Mouse (Mus musculus) hindbrain, postnatal 0 days (tissue): Measurements from ENCODE around the gene Rinl. TPM values are rescaled to one million over a fixed set of nuclear protein-coding genes. Genes with fewer than 3 reads are reported as not detected.

Experiments
- ATAC-seq: fragments of 200-750 bp; cut with Nextera tagmentation; 2 replicates; pipeline ENCODE4 v1.8.0; 2017; ENCODE audit warnings: mild to moderate bottlenecking, moderate TSS enrichment, moderate library complexity
- DNase-seq: peaks from one replicate; pipeline ENCODE4 v3.0.0-alpha.2; 2015; ENCODE audit warnings: low spot score
- H3K27ac ChIP-seq: fragments of 300-500 bp; sonication (generic); 2 replicates; pipeline ENCODE4 v1.5.1; 2014; ENCODE audit warnings: mild to moderate bottlenecking
- H3K27me3 ChIP-seq: fragments of 300-500 bp; sonication (generic); 2 replicates; pipeline ENCODE4 v1.6.1; 2014; ENCODE audit warnings: low read length, mixed read lengths; ENCODE audit not compliant: insufficient read depth
- H3K36me3 ChIP-seq: fragments of 300-500 bp; sonication (generic); 2 replicates; pipeline ENCODE4 v1.6.1; 2014; ENCODE audit warnings: low read length, mixed read lengths; ENCODE audit not compliant: insufficient read depth
- H3K4me1 ChIP-seq: fragments of 300-500 bp; sonication (generic); 2 replicates; pipeline ENCODE4 v1.6.1; 2014; ENCODE audit warnings: antibody characterized with exemption, low read length, mixed read lengths; ENCODE audit not compliant: insufficient read depth
- H3K4me2 ChIP-seq: fragments of 300-500 bp; sonication (generic); 2 replicates; pipeline ENCODE4 v1.6.1; 2014; ENCODE audit warnings: low read depth, mild to moderate bottlenecking, low read length, moderate library complexity, mixed read lengths
- H3K4me3 ChIP-seq: fragments of 300-500 bp; sonication (generic); 2 replicates; pipeline ENCODE4 v1.5.1; 2014; ENCODE audit warnings: low read length
- H3K9ac ChIP-seq: fragments of 300-500 bp; sonication (generic); replicated peaks from 2 replicates; pipeline ENCODE4 v1.6.1; 2014; ENCODE audit warnings: mild to moderate bottlenecking, low read length, moderate library complexity, mixed read lengths
- H3K9me3 ChIP-seq: fragments of 300-500 bp; sonication (generic); 2 replicates; pipeline ENCODE4 v1.6.1; 2016; ENCODE audit warnings: low read length, mixed read lengths
- CTCF ChIP-seq: IDR thresholded peaks from 2 replicates; pipeline ENCODE4 v1.5.1; 2016; ENCODE audit warnings: antibody characterized with exemption, control low read depth, low read depth
- WGBS: fragments of 180-500 bp; shearing (Covaris S2); extraction: QIAGEN DNeasy Blood & Tissue Kit; methylation state at CpG from one replicate; pipeline ENCODE4 v1.1.7; 2014; 5-methylcytosine and 5-hydroxymethylcytosine counted together
- polyA plus RNA-seq: library from polyadenylated mRNA; unstranded; fragments of >200 nt; fragmentation: Nextera tagmentation; extraction: Ambion mirVana; gene quantifications from 2 replicates; pipeline ENCODE4 v1.2.1, GENCODE M21; 2015
- total RNA-seq: library from RNA; depleted of rRNA; stranded (reverse); fragments of >200 nt; gene quantifications from 2 replicates; pipeline ENCODE4 v1.2.3, GENCODE M21; 2014

Rinl gene
- total and polyA plus RNA-seq, 2 experiments from 2014 or later = 1.2 to 1.4 TPM

GRCm38 (mm10) chr7:28790066-28790806 is 1.5 kb downstream of the Rinl start:
- H3K27me3 ChIP-seq = no peaks in the 10 kb centered on the region
- H3K27ac ChIP-seq = no peak overlapping the region
- TF ChIP-seq CTCF = peak; percentile 52
- no peak overlapping the region for H3K4me3 ChIP-seq
- no peaks in the 10 kb centered on the region for H3K4me1 ChIP-seq
- peak; percentile 25; the same call in 1 of the 2 replicates for ATAC-seq
- H3K9me3 ChIP-seq = no peaks in the 10 kb centered on the region
- 49% methylated on average over 8 of the region's 8 CpGs for WGBS
- no peak overlapping the region for H3K9ac ChIP-seq
- DNase-seq = no peak
- H3K36me3 ChIP-seq = no peaks in the 10 kb centered on the region; the same call in 1 of the 2 replicates
- H3K4me2 ChIP-seq = no peak overlapping the region

GRCm38 (mm10) chr7:28791706-28792105 is 2.9 kb downstream of the Rinl start:
- Histone ChIP-seq H3K27me3 (no peaks in the 10 kb centered on the region), H3K27ac (no peak overlapping the region), H3K9me3 (no peaks in the 10 kb centered on the region), H3K9ac (no peak overlapping the region), H3K4me1 (no peaks in the 10 kb centered on the region), H3K4me3 (no peak overlapping the region), H3K4me2 (no peak overlapping the region), H3K36me3 (no peaks in the 10 kb centered on the region; the same call in 1 of the 2 replicates)
- no peak for DNase-seq
- TF ChIP-seq CTCF = no peak
- no peak for ATAC-seq

GRCm38 (mm10) chr7:28792391-28793185 is 3.8 kb downstream of the Rinl start:
- H3K27ac ChIP-seq = no peak overlapping the region
- no peak overlapping the region for H3K4me2 ChIP-seq
- H3K27me3 ChIP-seq = no peaks in the 10 kb centered on the region
- no peaks in the 10 kb centered on the region for H3K4me1 ChIP-seq
- DNase-seq (no peak), ATAC-seq (no peak)
- no peak overlapping the region for H3K9ac ChIP-seq
- TF ChIP-seq CTCF = no peak
- no peaks in the 10 kb centered on the region for H3K9me3 ChIP-seq
- no peak overlapping the region for H3K4me3 ChIP-seq
- WGBS = 84% methylated on average over 13 of the region's 14 CpGs
- no peaks in the 10 kb centered on the region for H3K36me3 ChIP-seq

GRCm38 (mm10) chr7:28793834-28794233 is 5.1 kb downstream of the Rinl start:
- ATAC-seq (no peak), DNase-seq (no peak)
- Histone ChIP-seq H3K9ac (no peak overlapping the region), H3K36me3 (no peaks in the 10 kb centered on the region), H3K27me3 (no peaks in the 10 kb centered on the region), H3K4me3 (no peak overlapping the region), H3K9me3 (no peaks in the 10 kb centered on the region), H3K4me2 (no peak overlapping the region), H3K4me1 (no peaks in the 10 kb centered on the region), H3K27ac (no peak overlapping the region)
- 35% methylated on average over 2 of the region's 2 CpGs for WGBS
- TF ChIP-seq CTCF = peak; percentile 30; the same call in 1 of the 2 replicates

- H3K4me2 ChIP-seq = no peak overlapping the region
- no peaks in the 10 kb centered on the region for H3K9me3 ChIP-seq
- H3K27me3 ChIP-seq = no peaks in the 10 kb centered on the region
- 74% methylated on average over 3 of the region's 3 CpGs for WGBS
- DNase-seq = no peak
- no peaks in the 10 kb centered on the region for H3K4me1 ChIP-seq
- ATAC-seq = no peak
- TF ChIP-seq CTCF = no peak
- no peak overlapping the region for H3K4me3 ChIP-seq
- no peak overlapping the region for H3K9ac ChIP-seq
- no peaks in the 10 kb centered on the region for H3K36me3 ChIP-seq
- H3K27ac ChIP-seq = no peak overlapping the region
Measured at GRCm38 (mm10) chr7:28794496-28794895, 5.7 kb downstream of the Rinl start.

GRCm38 (mm10) chr7:28795832-28796231 is 7.1 kb downstream of the Rinl start:
- H3K9me3 ChIP-seq = no peaks in the 10 kb centered on the region
- no peaks in the 10 kb centered on the region for H3K36me3 ChIP-seq
- ATAC-seq (no peak), DNase-seq (no peak)
- H3K27ac ChIP-seq = no peak overlapping the region
- H3K9ac ChIP-seq = no peak overlapping the region
- no peaks in the 10 kb centered on the region for H3K27me3 ChIP-seq
- no peak for TF ChIP-seq CTCF
- H3K4me1 ChIP-seq = no peaks in the 10 kb centered on the region
- 84% methylated on average over 15 of the region's 15 CpGs for WGBS
- no peak overlapping the region for H3K4me3 ChIP-seq
- no peak overlapping the region for H3K4me2 ChIP-seq
